Mouse (Mus musculus): Measurements from ENCODE around the gene Fam163b. TPM values are rescaled to one million over a fixed set of nuclear protein-coding genes. Genes with fewer than 3 reads are reported as not detected.

The Fam163b gene
- polyA plus RNA-seq, 1 experiment from 2014 or later, result not detected

- Histone ChIP-seq H3K4me2 (ENCODE audit: low read length) (no peak overlapping the region), H3K4me1 (replicated peaks; ENCODE audit: insufficient read depth, low read length) (no peaks in the 10 kb centered on the region), H3K27me3 (ENCODE audit: insufficient read depth, low read length) (no peaks in the 10 kb centered on the region), H3K36me3 (ENCODE audit: insufficient read depth, low read length) (no peaks in the 10 kb centered on the region), H3K27ac (no peak overlapping the region), H3K9ac (ENCODE audit: low read depth, low read length) (no peak overlapping the region), H3K4me3 (replicated peaks; ENCODE audit: low read depth, low read length) (no peak overlapping the region), H3K9me3 (replicated peaks; ENCODE audit: low read length) (no peaks in the 10 kb centered on the region)
- TF ChIP-seq CTCF (IDR thresholded peaks at IDR 0.05; ENCODE audit: low read depth), result no peak
- no peak for DNase-seq (ENCODE audit: low spot score)
- 54% methylated on average over 11 of the region's 11 CpGs for WGBS
- no peak for ATAC-seq (replicated peaks; ENCODE audit: low FRiP score, low read depth)
These were observed 20.4 kb upstream of the Fam163b start for GRCm38 (mm10) chr2:27162656-27163055.

DNA sequence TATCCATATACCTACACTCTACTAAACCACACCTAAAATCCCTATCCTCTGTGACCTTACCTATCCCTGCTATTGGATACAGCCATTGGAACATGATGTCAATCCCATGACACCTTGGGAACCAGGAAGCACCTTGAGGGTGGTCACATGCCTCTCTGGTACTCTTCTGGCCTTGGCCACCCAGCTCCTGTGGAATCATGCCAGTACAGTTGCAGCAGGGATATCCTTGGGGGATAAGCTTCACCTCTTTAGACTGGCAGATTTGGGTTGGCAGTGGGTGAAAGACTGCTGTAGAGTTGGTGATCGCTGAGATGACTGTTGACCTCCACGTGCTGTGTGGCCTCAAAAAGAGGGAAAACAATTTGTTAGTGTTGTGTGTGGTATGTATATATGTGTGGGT, 19.2 kb upstream of the Fam163b start:
- Histone ChIP-seq H3K27me3 (ENCODE audit: insufficient read depth, low read length) (no peaks in the 10 kb centered on the region), H3K4me1 (replicated peaks; ENCODE audit: insufficient read depth, low read length) (no peaks in the 10 kb centered on the region), H3K9ac (ENCODE audit: low read depth, low read length) (no peak overlapping the region), H3K27ac (no peak overlapping the region), H3K9me3 (replicated peaks; ENCODE audit: low read length) (no peaks in the 10 kb centered on the region), H3K4me3 (replicated peaks; ENCODE audit: low read depth, low read length) (no peak overlapping the region), H3K4me2 (ENCODE audit: low read length) (no peak overlapping the region), H3K36me3 (ENCODE audit: insufficient read depth, low read length) (no peaks in the 10 kb centered on the region)
- no peak for ATAC-seq (replicated peaks; ENCODE audit: low FRiP score, low read depth)
- no peak for TF ChIP-seq CTCF (IDR thresholded peaks at IDR 0.05; ENCODE audit: low read depth)
- 85% methylated on average over 2 of the region's 2 CpGs for WGBS
- no peak for DNase-seq (ENCODE audit: low spot score)

DNA sequence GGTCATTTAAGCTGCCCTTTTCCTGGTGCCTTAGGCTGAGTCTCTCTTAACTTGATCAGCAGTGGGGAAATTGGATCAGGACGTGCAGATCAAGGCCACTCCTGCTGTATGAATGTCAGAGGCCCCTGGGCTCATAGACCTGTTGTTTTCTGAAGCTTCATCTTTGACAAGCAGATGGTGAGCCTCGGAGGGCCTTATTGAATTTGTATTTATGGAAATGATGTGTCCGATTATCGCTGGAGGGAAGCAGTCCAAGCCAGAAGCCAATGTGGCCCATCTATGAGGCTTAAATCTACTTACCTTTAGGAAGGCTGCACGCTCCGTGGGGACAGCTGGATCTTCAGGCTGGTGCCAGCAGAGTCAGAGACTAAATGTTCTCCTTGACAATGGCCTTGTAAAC, 14.3 kb upstream of the Fam163b start:
- 80% methylated on average over 6 of the region's 6 CpGs for WGBS
- Histone ChIP-seq H3K9ac (ENCODE audit: low read depth, low read length) (no peak overlapping the region), H3K4me1 (replicated peaks; ENCODE audit: insufficient read depth, low read length) (no peaks in the 10 kb centered on the region), H3K4me2 (ENCODE audit: low read length) (no peak overlapping the region), H3K27me3 (ENCODE audit: insufficient read depth, low read length) (no peaks in the 10 kb centered on the region), H3K27ac (no peak overlapping the region), H3K36me3 (ENCODE audit: insufficient read depth, low read length) (no peaks in the 10 kb centered on the region), H3K4me3 (replicated peaks; ENCODE audit: low read depth, low read length) (no peak overlapping the region), H3K9me3 (replicated peaks; ENCODE audit: low read length) (no peaks in the 10 kb centered on the region)
- no peak for TF ChIP-seq CTCF (IDR thresholded peaks at IDR 0.05; ENCODE audit: low read depth)
- no peak for ATAC-seq (replicated peaks; ENCODE audit: low FRiP score, low read depth)
- DNase-seq (ENCODE audit: low spot score), result no peak

GRCm38 (mm10) chr2:27154466-27155185, 12.3 kb upstream of the Fam163b start:
- no peaks in the 10 kb centered on the region for H3K4me1 ChIP-seq (replicated peaks; ENCODE audit: insufficient read depth, low read length)
- TF ChIP-seq CTCF (IDR thresholded peaks at IDR 0.05; ENCODE audit: low read depth), result no peak

GRCm38 (mm10) chr2:27149457-27149856, 7.2 kb upstream of the Fam163b start:
- Histone ChIP-seq H3K9me3 (replicated peaks; ENCODE audit: low read length) (no peaks in the 10 kb centered on the region), H3K27me3 (ENCODE audit: insufficient read depth, low read length) (no peaks in the 10 kb centered on the region), H3K4me1 (replicated peaks; ENCODE audit: insufficient read depth, low read length) (no peaks in the 10 kb centered on the region), H3K4me2 (ENCODE audit: low read length) (no peak overlapping the region), H3K36me3 (ENCODE audit: insufficient read depth, low read length) (no peaks in the 10 kb centered on the region), H3K27ac (no peak overlapping the region), H3K4me3 (replicated peaks; ENCODE audit: low read depth, low read length) (no peak overlapping the region), H3K9ac (ENCODE audit: low read depth, low read length) (no peak overlapping the region)
- 15% methylated on average over 2 of the region's 2 CpGs for WGBS
- no peak for TF ChIP-seq CTCF (IDR thresholded peaks at IDR 0.05; ENCODE audit: low read depth)
- no peak for ATAC-seq (replicated peaks; ENCODE audit: low FRiP score, low read depth)
- DNase-seq (ENCODE audit: low spot score), result no peak

More at GRCm38 (mm10) chr2:27154466-27155185, 12.3 kb upstream of the Fam163b start:
- Histone ChIP-seq H3K9me3 (replicated peaks; ENCODE audit: low read length) (no peaks in the 10 kb centered on the region), H3K27me3 (ENCODE audit: insufficient read depth, low read length) (no peaks in the 10 kb centered on the region), H3K9ac (ENCODE audit: low read depth, low read length) (no peak overlapping the region), H3K4me2 (ENCODE audit: low read length) (no peak overlapping the region), H3K36me3 (ENCODE audit: insufficient read depth, low read length) (no peaks in the 10 kb centered on the region), H3K4me3 (replicated peaks; ENCODE audit: low read depth, low read length) (no peak overlapping the region), H3K27ac (no peak overlapping the region)
- ATAC-seq (replicated peaks; ENCODE audit: low FRiP score, low read depth) (no peak), DNase-seq (ENCODE audit: low spot score) (no peak)
- 66% methylated on average over 10 of the region's 10 CpGs for WGBS

DNA sequence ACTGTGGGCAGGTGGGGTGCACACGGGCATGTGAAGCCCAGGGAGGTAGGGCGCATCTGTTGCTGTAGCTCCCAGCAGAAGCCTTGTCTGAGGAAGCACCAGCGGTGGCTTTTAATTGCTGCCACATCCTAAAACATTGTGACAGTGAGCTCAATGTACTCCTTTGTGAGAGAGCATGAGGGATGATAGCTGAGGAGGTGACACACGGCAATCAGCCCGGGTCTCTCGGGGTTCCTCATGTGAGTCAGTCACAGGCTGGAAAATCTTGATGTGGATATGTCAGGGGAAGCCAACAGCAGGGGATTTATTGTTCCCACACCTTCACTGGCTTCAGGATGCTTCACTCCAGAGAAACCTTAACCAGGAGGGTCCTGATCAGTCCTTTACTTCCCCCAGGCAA, 4.5 kb upstream of the Fam163b start:
- Histone ChIP-seq H3K36me3 (ENCODE audit: insufficient read depth, low read length) (no peaks in the 10 kb centered on the region), H3K9ac (ENCODE audit: low read depth, low read length) (no peak overlapping the region), H3K4me3 (replicated peaks; ENCODE audit: low read depth, low read length) (no peak overlapping the region), H3K27ac (no peak overlapping the region), H3K4me2 (ENCODE audit: low read length) (no peak overlapping the region), H3K4me1 (replicated peaks; ENCODE audit: insufficient read depth, low read length) (0 out of 2 replicates have a peak, but pooled peaks cover 4% of the 10 kb centered on the region), H3K9me3 (replicated peaks; ENCODE audit: low read length) (no peaks in the 10 kb centered on the region), H3K27me3 (ENCODE audit: insufficient read depth, low read length) (peaks cover 6% of the 10 kb centered on the region; the same call in 1 of the 2 replicates)
- TF ChIP-seq CTCF (IDR thresholded peaks at IDR 0.05; ENCODE audit: low read depth), result no peak
- no peak for DNase-seq (ENCODE audit: low spot score)
- no peak for ATAC-seq (replicated peaks; ENCODE audit: low FRiP score, low read depth)
- WGBS, result 80% methylated on average over 6 of the region's 6 CpGs

Measured in kidney, postnatal 0 days (tissue).